Mouse (Mus musculus): ENCODE results near the gene Tns1.

- TF ChIP-seq CTCF (IDR thresholded peaks at IDR 0.05; ENCODE audit: control insufficient read depth, insufficient read depth, low read length) (no peak), POLR2A (IDR thresholded peaks at IDR 0.05; ENCODE audit: borderline replicate concordance, control insufficient read depth, low read depth, low read length) (no peak)
These were observed 80.6 kb downstream of the Tns1 start for GRCm38 (mm10) chr1:74043584-74044105.

All from bone marrow, adult 2 months (tissue).